Mouse (Mus musculus): Measurements from ENCODE around the gene Igf1r. TPM values are rescaled to one million over a fixed set of nuclear protein-coding genes. Genes with fewer than 3 reads are reported as not detected.

Igf1r gene
- total and polyA plus RNA-seq, 3 experiments = 4.3 to 9.1 (median 6.1) TPM

DNA sequence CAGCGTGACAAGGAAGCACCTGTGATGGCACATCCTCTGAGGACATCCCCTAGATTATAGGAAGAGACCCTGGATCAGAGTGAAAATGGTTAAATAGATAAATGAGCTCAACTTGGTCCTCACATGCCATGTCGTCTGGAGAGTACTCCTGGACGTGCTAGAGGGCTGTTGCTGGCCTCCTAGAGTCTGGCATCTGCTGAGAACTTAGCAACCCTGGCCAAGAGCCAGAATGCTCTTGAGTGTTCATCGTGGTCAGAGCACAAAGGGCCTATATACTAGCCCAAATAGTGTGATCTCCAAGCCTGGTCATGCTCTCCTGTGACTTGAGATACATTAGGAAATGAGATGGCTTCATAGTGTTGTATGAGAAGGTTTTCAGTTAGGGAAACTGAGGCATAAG is 257.8 kb downstream of the Igf1r start:
- Histone ChIP-seq H3K4me3 (ENCODE audit: low read depth, low read length) (no peak overlapping the region), H3K9me3 (replicated peaks) (peaks cover 5% of the 10 kb centered on the region), H3K27me3 (ENCODE audit: insufficient read depth, low read length) (no peaks in the 10 kb centered on the region), H3K4me1 (ENCODE audit: insufficient read depth, low read depth, low read length) (no peaks in the 10 kb centered on the region), H3K36me3 (replicated peaks) (peaks cover 78% of the 10 kb centered on the region)
- DNase-seq (ENCODE audit: low spot score) (no peak), ATAC-seq (ENCODE audit: extremely low read depth, insufficient number of reproducible peaks, low FRiP score, poor library complexity, severe bottlenecking) (no peak)
- TF ChIP-seq GATA2 (IDR thresholded peaks at IDR 0.05; ENCODE audit: borderline replicate concordance, low read depth, low read length) = no peak
- no peak for TF ChIP-seq POLR2AphosphoS5 (IDR thresholded peaks at IDR 0.05; ENCODE audit: insufficient replicate concordance, low read depth, low read length)
- TF ChIP-seq TAL1 (conservative IDR thresholded peaks at IDR 0.05; ENCODE audit: low read depth, low read length) = no peak
- no peak for TF ChIP-seq GATA1 (IDR thresholded peaks at IDR 0.05; ENCODE audit: borderline replicate concordance, low read length)
- TF ChIP-seq CTCF (IDR thresholded peaks at IDR 0.05; ENCODE audit: low read depth, low read length) = no peak

- Histone ChIP-seq H3K4me3 (ENCODE audit: low read depth, low read length) (no peak overlapping the region), H3K27me3 (ENCODE audit: insufficient read depth, low read length) (no peaks in the 10 kb centered on the region), H3K9me3 (replicated peaks) (peaks cover 5% of the 10 kb centered on the region), H3K36me3 (replicated peaks) (peaks cover 85% of the 10 kb centered on the region), H3K4me1 (ENCODE audit: insufficient read depth, low read depth, low read length) (no peaks in the 10 kb centered on the region)
- no peak for ATAC-seq (ENCODE audit: extremely low read depth, insufficient number of reproducible peaks, low FRiP score, poor library complexity, severe bottlenecking)
- DNase-seq (ENCODE audit: low spot score) = no peak
- no peak for TF ChIP-seq GATA1 (IDR thresholded peaks at IDR 0.05; ENCODE audit: borderline replicate concordance, low read length)
- TF ChIP-seq POLR2AphosphoS5 (IDR thresholded peaks at IDR 0.05; ENCODE audit: insufficient replicate concordance, low read depth, low read length) = no peak
Observed at GRCm38 (mm10) chr7:68211883-68212282, 259.3 kb downstream of the Igf1r start.

DNA sequence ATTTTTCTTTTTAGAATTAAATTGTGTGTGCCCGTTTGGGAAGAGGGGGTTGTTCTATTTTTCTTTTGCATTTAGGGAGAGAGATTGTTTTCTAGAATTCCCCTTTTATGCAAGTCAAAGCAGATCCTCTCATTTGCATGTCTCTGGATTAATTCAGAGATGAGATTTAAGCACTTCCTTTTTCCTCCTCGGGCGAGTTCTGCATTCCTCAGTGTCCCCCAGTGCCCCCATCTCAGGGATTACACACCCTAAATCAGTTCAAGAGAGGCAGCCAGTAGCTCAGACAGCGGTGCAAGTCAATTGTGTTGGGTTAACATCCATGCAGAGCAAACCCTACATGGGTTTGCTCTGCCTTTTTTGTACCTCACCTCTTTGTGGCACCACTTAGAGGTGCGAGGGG is 261.2 kb downstream of the Igf1r start:
- Histone ChIP-seq H3K27me3 (ENCODE audit: insufficient read depth, low read length) (no peaks in the 10 kb centered on the region), H3K4me1 (ENCODE audit: insufficient read depth, low read depth, low read length) (no peaks in the 10 kb centered on the region), H3K36me3 (replicated peaks) (peaks cover 85% of the 10 kb centered on the region), H3K4me3 (ENCODE audit: low read depth, low read length) (no peak overlapping the region), H3K9me3 (replicated peaks) (peaks cover 2% of the 10 kb centered on the region; the same call in 1 of the 2 replicates)
- ATAC-seq (ENCODE audit: extremely low read depth, insufficient number of reproducible peaks, low FRiP score, poor library complexity, severe bottlenecking) = no peak
- no peak for DNase-seq (ENCODE audit: low spot score)
- no peak for TF ChIP-seq GATA1 (IDR thresholded peaks at IDR 0.05; ENCODE audit: borderline replicate concordance, low read length)
- TF ChIP-seq POLR2AphosphoS5 (IDR thresholded peaks at IDR 0.05; ENCODE audit: insufficient replicate concordance, low read depth, low read length) = no peak
- no peak for TF ChIP-seq CTCF (IDR thresholded peaks at IDR 0.05; ENCODE audit: low read depth, low read length)
- no peak for TF ChIP-seq TAL1 (conservative IDR thresholded peaks at IDR 0.05; ENCODE audit: low read depth, low read length)
- no peak for TF ChIP-seq GATA2 (IDR thresholded peaks at IDR 0.05; ENCODE audit: borderline replicate concordance, low read depth, low read length)

DNA sequence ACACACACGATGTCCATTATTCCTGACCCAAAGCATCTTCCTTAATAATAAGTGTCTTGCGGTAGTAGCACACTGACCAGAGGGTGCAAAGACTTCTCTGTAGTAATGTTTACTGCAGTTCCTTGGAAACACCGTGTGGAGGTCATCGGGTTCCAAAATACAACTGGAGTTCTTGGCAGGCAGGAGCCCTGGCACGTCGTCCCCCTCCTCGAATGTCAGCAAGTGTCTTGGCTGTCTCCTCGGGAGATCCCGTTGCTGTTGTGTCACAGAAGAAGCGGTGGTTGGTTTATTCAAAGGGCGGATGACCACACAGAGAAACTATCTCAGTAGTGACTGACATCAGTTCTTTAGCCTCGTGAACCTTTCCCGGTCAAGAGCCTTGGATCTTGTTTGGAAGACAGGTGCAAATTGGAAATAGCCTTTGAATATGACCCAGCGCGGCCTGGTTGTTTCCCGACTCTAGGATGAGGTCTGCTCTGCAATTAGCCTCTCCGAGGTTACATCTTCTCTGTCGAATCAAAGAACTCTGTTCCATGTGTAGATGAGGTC is 263.0 kb downstream of the Igf1r start:
- TF ChIP-seq GATA1 (IDR thresholded peaks at IDR 0.05; ENCODE audit: borderline replicate concordance, low read length) (no peak), GATA2 (IDR thresholded peaks at IDR 0.05; ENCODE audit: borderline replicate concordance, low read depth, low read length) (no peak), POLR2AphosphoS5 (IDR thresholded peaks at IDR 0.05; ENCODE audit: insufficient replicate concordance, low read depth, low read length) (no peak), TAL1 (conservative IDR thresholded peaks at IDR 0.05; ENCODE audit: low read depth, low read length) (no peak), CTCF (IDR thresholded peaks at IDR 0.05; ENCODE audit: low read depth, low read length) (no peak)
- H3K4me3 ChIP-seq (ENCODE audit: low read depth, low read length) = no peak overlapping the region
- peaks cover 2% of the 10 kb centered on the region; the same call in 1 of the 2 replicates for H3K9me3 ChIP-seq (replicated peaks)
- H3K27me3 ChIP-seq (ENCODE audit: insufficient read depth, low read length) = no peaks in the 10 kb centered on the region
- ATAC-seq (ENCODE audit: extremely low read depth, insufficient number of reproducible peaks, low FRiP score, poor library complexity, severe bottlenecking) (no peak), DNase-seq (ENCODE audit: low spot score) (no peak)
- H3K4me1 ChIP-seq (ENCODE audit: insufficient read depth, low read depth, low read length) = no peaks in the 10 kb centered on the region
- peaks cover 86% of the 10 kb centered on the region for H3K36me3 ChIP-seq (replicated peaks)

- TF ChIP-seq POLR2AphosphoS5 (IDR thresholded peaks at IDR 0.05; ENCODE audit: insufficient replicate concordance, low read depth, low read length) (no peak), GATA1 (IDR thresholded peaks at IDR 0.05; ENCODE audit: borderline replicate concordance, low read length) (no peak), CTCF (IDR thresholded peaks at IDR 0.05; ENCODE audit: low read depth, low read length) (no peak), TAL1 (conservative IDR thresholded peaks at IDR 0.05; ENCODE audit: low read depth, low read length) (no peak), GATA2 (IDR thresholded peaks at IDR 0.05; ENCODE audit: borderline replicate concordance, low read depth, low read length) (no peak)
- no peak for ATAC-seq (ENCODE audit: extremely low read depth, insufficient number of reproducible peaks, low FRiP score, poor library complexity, severe bottlenecking)
- no peaks in the 10 kb centered on the region for H3K9me3 ChIP-seq (replicated peaks)
- no peaks in the 10 kb centered on the region for H3K27me3 ChIP-seq (ENCODE audit: insufficient read depth, low read length)
- peaks cover 87% of the 10 kb centered on the region for H3K36me3 ChIP-seq (replicated peaks)
- H3K4me1 ChIP-seq (ENCODE audit: insufficient read depth, low read depth, low read length) = no peaks in the 10 kb centered on the region
- no peak overlapping the region for H3K4me3 ChIP-seq (ENCODE audit: low read depth, low read length)
- DNase-seq (ENCODE audit: low spot score) = no peak
Observed at GRCm38 (mm10) chr7:68218879-68219278, 266.3 kb downstream of the Igf1r start.

DNA sequence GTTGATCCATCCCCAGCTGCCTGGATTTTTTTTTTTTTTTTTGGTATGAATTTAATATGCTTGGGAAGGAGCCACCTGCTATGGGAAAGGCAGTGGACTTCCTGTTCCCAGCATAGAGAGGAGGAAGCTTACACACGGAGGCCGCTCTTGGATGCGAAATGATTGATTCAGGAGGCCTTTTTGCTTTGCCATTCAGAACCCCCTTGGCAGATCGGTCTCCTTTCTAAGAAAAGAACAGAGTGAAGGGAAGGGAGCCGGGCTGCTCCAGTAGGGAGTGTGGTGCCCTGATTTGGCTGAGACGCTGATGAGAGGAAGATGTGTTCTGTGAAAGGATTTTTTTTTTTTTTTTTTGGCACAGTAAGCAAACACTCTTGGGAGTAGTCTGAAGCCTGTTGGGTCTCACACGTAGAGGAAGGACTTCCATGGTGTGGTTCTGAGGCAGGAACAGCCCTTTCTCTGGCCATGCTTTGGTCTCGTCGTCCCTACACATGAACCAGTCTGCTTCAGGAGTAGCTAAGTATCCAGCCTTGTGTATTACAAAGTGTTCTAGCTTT is 269.1 kb downstream of the Igf1r start:
- ATAC-seq (ENCODE audit: extremely low read depth, insufficient number of reproducible peaks, low FRiP score, poor library complexity, severe bottlenecking) (no peak), DNase-seq (ENCODE audit: low spot score) (no peak)
- Histone ChIP-seq H3K4me3 (ENCODE audit: low read depth, low read length) (no peak overlapping the region), H3K27me3 (ENCODE audit: insufficient read depth, low read length) (no peaks in the 10 kb centered on the region), H3K4me1 (ENCODE audit: insufficient read depth, low read depth, low read length) (peaks cover 3% of the 10 kb centered on the region; the same call in 1 of the 2 replicates), H3K36me3 (replicated peaks) (peaks cover 83% of the 10 kb centered on the region), H3K9me3 (replicated peaks) (no peaks in the 10 kb centered on the region)
- TF ChIP-seq CTCF (IDR thresholded peaks at IDR 0.05; ENCODE audit: low read depth, low read length) (no peak), GATA2 (IDR thresholded peaks at IDR 0.05; ENCODE audit: borderline replicate concordance, low read depth, low read length) (no peak), POLR2AphosphoS5 (IDR thresholded peaks at IDR 0.05; ENCODE audit: insufficient replicate concordance, low read depth, low read length) (no peak), TAL1 (conservative IDR thresholded peaks at IDR 0.05; ENCODE audit: low read depth, low read length) (no peak)
